Mouse (Mus musculus): ENCODE measurements at regions not wholly inside any gene's neighbourhood (a gene's known extent, or its start where the extent isn't known, plus 50 kb on each side); places are given as distances from the start of the nearest gene placed in this dataset.

DNA sequence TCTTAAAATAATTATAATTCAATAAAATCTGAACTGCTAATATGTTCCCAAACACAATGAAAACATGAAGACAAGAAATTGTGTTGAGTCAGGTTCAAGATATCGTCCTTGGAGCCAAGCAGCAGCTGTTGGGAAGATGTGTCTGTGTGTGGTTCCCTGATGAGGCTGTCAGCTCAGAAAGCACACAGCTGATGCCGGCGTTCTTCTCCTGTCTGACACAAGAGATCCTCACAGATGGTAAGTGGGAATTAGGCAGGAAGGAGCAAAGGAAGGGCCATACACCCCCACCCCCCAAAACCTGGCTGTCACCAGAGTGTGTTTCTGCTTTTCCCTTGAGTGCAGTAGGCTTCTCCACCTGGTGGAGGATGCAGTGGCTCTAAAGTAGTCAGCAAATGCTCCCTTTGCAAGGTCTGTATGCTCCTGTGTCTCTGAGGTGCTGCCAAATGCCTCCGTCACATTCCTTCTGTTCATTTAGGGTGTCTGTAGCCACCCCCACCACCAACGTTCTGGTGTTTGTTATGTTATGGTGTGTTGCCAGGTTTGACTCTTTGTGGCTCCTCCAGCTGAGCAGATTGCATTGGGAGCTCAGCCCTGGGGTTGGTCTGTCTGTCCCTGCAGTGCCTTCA is 188.9 kb upstream of the Npy start:
- TF ChIP-seq CTCF (IDR thresholded peaks at IDR 0.05 in 2 of 3, conservative IDR thresholded peaks at IDR 0.05 in 1 of 3; ENCODE audit: control insufficient read depth in 1 of 3, insufficient read depth in 1 of 3, low read depth in 2 of 3, low read length in 3 of 3, poor library complexity in 1 of 3, severe bottlenecking in 1 of 3) (no peak), MAX (IDR thresholded peaks at IDR 0.05; ENCODE audit: low read length) (no peak), BHLHE40 (IDR thresholded peaks at IDR 0.05; ENCODE audit: borderline replicate concordance, low read depth, low read length) (no peak), HCFC1 (IDR thresholded peaks at IDR 0.05; ENCODE audit: low read depth, low read length) (no peak), MAFK (IDR thresholded peaks at IDR 0.05; ENCODE audit: borderline replicate concordance, low read depth, low read length) (no peak), RAD21 (IDR thresholded peaks at IDR 0.05; ENCODE audit: low read depth, low read length) (no peak)

Measured in MEL (cell line).